Mouse (Mus musculus) neural tube, embryonic 15.5 days (tissue): ENCODE results near the gene Jund. TPM values are rescaled to one million over a fixed set of nuclear protein-coding genes. Genes with fewer than 3 reads are reported as not detected.

ENCODE experiments used
- ATAC-seq: fragments of 200-750 bp; cut with Nextera tagmentation; 2 replicates; pipeline ENCODE4 v1.8.0; 2017; ENCODE audit warnings: mild to moderate bottlenecking, moderate TSS enrichment, moderate library complexity; ENCODE audit not compliant: low FRiP score
- H3K27ac ChIP-seq: fragments of 300-500 bp; sonication (generic); replicated peaks from 2 replicates; pipeline ENCODE4 v1.5.1; 2015; ENCODE audit warnings: mild to moderate bottlenecking, inconsistent platforms
- H3K27me3 ChIP-seq: fragments of 300-500 bp; sonication (generic); replicated peaks from 2 replicates; pipeline ENCODE4 v1.6.1; 2015; ENCODE audit warnings: inconsistent platforms
- H3K36me3 ChIP-seq: fragments of 300-500 bp; sonication (generic); 2 replicates; pipeline ENCODE4 v1.6.1; 2015; ENCODE audit warnings: inconsistent platforms
- H3K4me1 ChIP-seq: fragments of 300-500 bp; sonication (generic); 2 replicates; pipeline ENCODE4 v1.6.1; 2015; ENCODE audit warnings: inconsistent platforms
- H3K4me2 ChIP-seq: fragments of 300-500 bp; sonication (generic); 2 replicates; pipeline ENCODE4 v1.6.1; 2015; ENCODE audit warnings: inconsistent platforms, mild to moderate bottlenecking, moderate library complexity
- H3K4me3 ChIP-seq: fragments of 300-500 bp; sonication (generic); replicated peaks from 2 replicates; pipeline ENCODE4 v1.5.1; 2015; ENCODE audit warnings: mild to moderate bottlenecking, inconsistent platforms
- H3K9ac ChIP-seq: fragments of 300-500 bp; sonication (generic); replicated peaks from 2 replicates; pipeline ENCODE4 v1.6.1; 2015; ENCODE audit warnings: mild to moderate bottlenecking, inconsistent platforms
- H3K9me3 ChIP-seq: fragments of 300-500 bp; sonication (generic); replicated peaks from 2 replicates; pipeline ENCODE4 v1.6.1; 2016; ENCODE audit warnings: inconsistent platforms
- WGBS: fragments of 180-500 bp; shearing (Covaris S2); methylation state at CpG from one replicate; pipeline ENCODE4 v1.1.7; 2015; ENCODE audit warnings: mixed read lengths; 5-methylcytosine and 5-hydroxymethylcytosine counted together
- polyA plus RNA-seq: library from polyadenylated mRNA; unstranded; fragments of >200 nt; fragmentation: Nextera tagmentation; extraction: Ambion mirVana; gene quantifications from 2 replicates; pipeline ENCODE4 v1.2.1, GENCODE M21; 2015

The Jund gene
- polyA plus RNA-seq, 1 experiment from 2014 or later, result 82.7 TPM

DNA sequence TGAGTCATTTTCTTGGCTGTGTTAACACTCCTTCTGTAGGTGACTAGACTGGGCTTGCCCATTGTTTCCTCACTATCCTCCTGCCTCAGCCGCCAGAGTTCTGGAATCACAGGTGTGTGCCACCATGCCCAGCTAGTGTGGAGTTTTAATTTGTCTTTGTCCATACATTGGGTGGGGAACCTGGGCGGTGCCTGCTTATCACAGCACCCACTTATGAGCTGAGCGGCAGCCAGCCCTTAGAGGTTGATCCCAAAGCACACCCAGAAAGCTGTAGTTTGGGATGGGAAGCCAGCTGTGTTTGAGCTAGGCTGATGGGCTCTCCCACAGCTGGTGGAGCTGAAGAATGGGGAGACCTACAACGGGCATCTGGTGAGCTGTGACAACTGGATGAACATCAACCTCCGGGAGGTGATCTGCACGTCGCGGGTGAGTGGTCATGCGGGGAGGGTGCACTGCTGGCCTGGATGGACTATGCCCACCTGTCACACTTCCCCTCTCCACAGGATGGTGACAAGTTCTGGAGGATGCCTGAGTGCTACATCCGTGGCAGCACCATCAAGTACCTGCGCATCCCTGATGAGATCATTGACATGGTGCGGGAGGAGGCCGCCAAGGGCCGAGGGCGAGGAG, 21.2 kb upstream of the Jund start:
- Histone ChIP-seq H3K9ac (no peak overlapping the region), H3K4me2 (no peak overlapping the region), H3K4me3 (no peak overlapping the region), H3K36me3 (peaks cover 24% of the 10 kb centered on the region), H3K27me3 (no peaks in the 10 kb centered on the region), H3K27ac (no peak overlapping the region), H3K9me3 (no peaks in the 10 kb centered on the region), H3K4me1 (peaks cover 27% of the 10 kb centered on the region)
- no peak for ATAC-seq
- 92% methylated on average over 15 of the region's 15 CpGs for WGBS

GRCm38 (mm10) chr8:70678679-70679078, 20.1 kb upstream of the Jund start:
- Histone ChIP-seq H3K9me3 (no peaks in the 10 kb centered on the region), H3K27ac (no peak overlapping the region), H3K36me3 (peaks cover 24% of the 10 kb centered on the region), H3K4me3 (no peak overlapping the region), H3K4me2 (no peak overlapping the region), H3K9ac (no peak overlapping the region), H3K27me3 (no peaks in the 10 kb centered on the region), H3K4me1 (peaks cover 24% of the 10 kb centered on the region)
- ATAC-seq, result no peak

DNA sequence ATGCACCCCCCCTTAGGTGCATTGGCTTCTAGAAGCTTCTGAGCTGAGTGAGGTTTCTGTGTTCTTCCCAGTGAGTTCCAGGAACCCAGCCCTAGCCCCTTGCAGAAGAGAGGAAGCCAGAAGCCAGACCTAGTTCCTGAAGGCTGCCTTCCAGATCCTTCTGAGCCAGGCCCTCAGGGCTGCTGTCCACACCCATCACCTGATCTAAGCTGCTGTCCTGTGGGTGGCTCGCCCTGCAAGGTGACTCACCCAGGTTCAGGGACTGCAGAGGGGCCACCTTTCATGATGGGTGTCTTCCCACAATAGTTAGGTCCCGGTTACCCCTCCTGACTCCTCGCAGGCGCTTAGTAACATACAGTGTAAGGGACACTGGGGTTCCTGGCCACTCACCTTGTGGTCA, 19.3 kb upstream of the Jund start:
- no peak overlapping the region for H3K4me3 ChIP-seq
- peaks cover 20% of the 10 kb centered on the region for H3K4me1 ChIP-seq
- no peaks in the 10 kb centered on the region for H3K27me3 ChIP-seq
- H3K36me3 ChIP-seq, result peaks cover 24% of the 10 kb centered on the region
- ATAC-seq, result no peak
- no peak overlapping the region for H3K27ac ChIP-seq
- no peak overlapping the region for H3K4me2 ChIP-seq
- 97% methylated on average over 4 of the region's 4 CpGs for WGBS
- H3K9ac ChIP-seq, result no peak overlapping the region
- H3K9me3 ChIP-seq, result no peaks in the 10 kb centered on the region

- 86% methylated on average over 3 of the region's 3 CpGs for WGBS
- ATAC-seq, result no peak
- peaks cover 24% of the 10 kb centered on the region for H3K36me3 ChIP-seq
- H3K4me3 ChIP-seq, result no peak overlapping the region
- no peak overlapping the region for H3K27ac ChIP-seq
- H3K27me3 ChIP-seq, result no peaks in the 10 kb centered on the region
- H3K9me3 ChIP-seq, result no peaks in the 10 kb centered on the region
- H3K9ac ChIP-seq, result no peak overlapping the region
- peaks cover 18% of the 10 kb centered on the region for H3K4me1 ChIP-seq
- no peak overlapping the region for H3K4me2 ChIP-seq
Observed at GRCm38 (mm10) chr8:70680039-70680438, 18.7 kb upstream of the Jund start.

- peaks cover 13% of the 10 kb centered on the region for H3K4me1 ChIP-seq
- H3K4me3 ChIP-seq, result no peak overlapping the region
- 77% methylated on average over 3 of the region's 3 CpGs for WGBS
- no peak overlapping the region for H3K27ac ChIP-seq
- ATAC-seq, result no peak
- no peaks in the 10 kb centered on the region for H3K27me3 ChIP-seq
- peaks cover 24% of the 10 kb centered on the region for H3K36me3 ChIP-seq
- no peak overlapping the region for H3K4me2 ChIP-seq
- H3K9ac ChIP-seq, result no peak overlapping the region
- H3K9me3 ChIP-seq, result no peaks in the 10 kb centered on the region
Observed at GRCm38 (mm10) chr8:70681410-70681809, 17.3 kb upstream of the Jund start.

GRCm38 (mm10) chr8:70682193-70682592, 16.6 kb upstream of the Jund start:
- no peak for ATAC-seq
- H3K9ac ChIP-seq, result 0 out of 2 replicates have a peak overlapping the region, but pooled peaks have one; percentile 17
- H3K27me3 ChIP-seq, result no peaks in the 10 kb centered on the region
- 11% methylated on average over 19 of the region's 19 CpGs for WGBS
- H3K4me3 ChIP-seq, result no peak overlapping the region
- peaks cover 13% of the 10 kb centered on the region for H3K4me1 ChIP-seq
- H3K36me3 ChIP-seq, result peaks cover 24% of the 10 kb centered on the region
- no peaks in the 10 kb centered on the region for H3K9me3 ChIP-seq
- H3K27ac ChIP-seq, result no peak overlapping the region
- H3K4me2 ChIP-seq, result peak overlapping the region; percentile 19

DNA sequence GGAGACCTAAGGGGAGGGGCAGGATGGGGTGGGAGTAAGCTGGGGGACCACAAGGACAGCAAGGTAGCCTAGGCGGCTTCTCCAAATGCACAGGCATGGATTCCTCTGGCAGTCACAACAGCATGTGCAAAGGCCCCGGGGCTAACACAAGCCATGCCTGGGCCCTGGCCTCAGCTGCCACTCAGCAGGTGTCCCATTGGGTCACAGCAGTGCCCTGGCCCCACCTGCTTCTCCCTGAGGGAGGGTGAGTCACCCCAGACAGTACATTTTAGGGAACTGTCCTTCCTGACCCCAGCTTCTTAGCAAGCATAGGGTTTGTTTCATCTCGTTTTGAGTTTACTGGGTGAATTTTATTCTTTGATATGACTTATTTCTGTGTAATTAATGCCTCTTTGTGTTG, 16.1 kb upstream of the Jund start:
- Histone ChIP-seq H3K4me2 (no peak overlapping the region), H3K4me1 (peaks cover 13% of the 10 kb centered on the region), H3K27ac (no peak overlapping the region), H3K9me3 (no peaks in the 10 kb centered on the region), H3K36me3 (peaks cover 20% of the 10 kb centered on the region), H3K4me3 (no peak overlapping the region), H3K27me3 (no peaks in the 10 kb centered on the region), H3K9ac (0 out of 2 replicates have a peak overlapping the region, but pooled peaks have one; percentile 17)
- no peak for ATAC-seq
- 62% methylated on average over 3 of the region's 3 CpGs for WGBS

DNA sequence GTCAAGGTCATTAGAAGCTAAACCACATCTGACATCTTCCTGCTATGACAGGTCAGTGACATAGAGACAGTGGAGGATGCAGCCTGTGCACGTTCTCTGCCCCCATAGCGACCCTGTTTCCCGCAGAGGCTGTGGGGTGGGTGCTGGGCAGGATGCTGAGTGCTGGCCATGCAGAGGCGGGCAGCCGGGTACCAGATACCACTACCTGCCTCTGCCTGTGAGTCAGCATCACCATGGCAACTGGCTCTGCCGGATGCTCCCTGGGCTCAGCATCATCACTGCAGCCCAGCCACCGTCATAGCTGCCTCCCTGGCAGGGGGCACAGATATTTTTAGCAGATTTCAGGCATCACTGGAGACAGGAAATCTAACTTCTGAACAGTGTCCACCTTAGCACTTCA, 14.5 kb upstream of the Jund start:
- Histone ChIP-seq H3K4me1 (peaks cover 13% of the 10 kb centered on the region), H3K27ac (no peak overlapping the region), H3K9me3 (no peaks in the 10 kb centered on the region), H3K4me3 (no peak overlapping the region), H3K4me2 (no peak overlapping the region), H3K27me3 (no peaks in the 10 kb centered on the region), H3K9ac (no peak overlapping the region), H3K36me3 (peaks cover 5% of the 10 kb centered on the region)
- WGBS, result 33% methylated on average over 7 of the region's 7 CpGs
- ATAC-seq, result peak; percentile 69

- no peak overlapping the region for H3K4me3 ChIP-seq
- WGBS, result 86% methylated on average over 8 of the region's 8 CpGs
- no peaks in the 10 kb centered on the region for H3K27me3 ChIP-seq
- H3K9me3 ChIP-seq, result no peaks in the 10 kb centered on the region
- H3K36me3 ChIP-seq, result no peaks in the 10 kb centered on the region
- ATAC-seq, result no peak
- H3K27ac ChIP-seq, result no peak overlapping the region
- H3K4me2 ChIP-seq, result no peak overlapping the region
- peaks cover 26% of the 10 kb centered on the region for H3K4me1 ChIP-seq
- H3K9ac ChIP-seq, result no peak overlapping the region
Observed at GRCm38 (mm10) chr8:70687576-70687975, 11.2 kb upstream of the Jund start.

- Histone ChIP-seq H3K27ac (no peak overlapping the region), H3K4me2 (no peak overlapping the region), H3K36me3 (no peaks in the 10 kb centered on the region), H3K27me3 (no peaks in the 10 kb centered on the region), H3K4me3 (no peak overlapping the region), H3K4me1 (peaks cover 26% of the 10 kb centered on the region), H3K9me3 (no peaks in the 10 kb centered on the region), H3K9ac (no peak overlapping the region)
- ATAC-seq, result no peak
- 97% methylated on average over 3 of the region's 3 CpGs for WGBS
Observed at GRCm38 (mm10) chr8:70688136-70688535, 10.6 kb upstream of the Jund start.

- H3K9ac ChIP-seq, result no peak overlapping the region
- 69% methylated on average over 5 of the region's 5 CpGs for WGBS
- no peak for ATAC-seq
- 0 out of 2 replicates have a peak overlapping the region, but pooled peaks have one; percentile 28 for H3K27ac ChIP-seq
- H3K4me2 ChIP-seq, result no peak overlapping the region
- no peak overlapping the region for H3K4me3 ChIP-seq
- no peaks in the 10 kb centered on the region for H3K9me3 ChIP-seq
- peaks cover 18% of the 10 kb centered on the region for H3K4me1 ChIP-seq
- H3K27me3 ChIP-seq, result no peaks in the 10 kb centered on the region
- no peaks in the 10 kb centered on the region for H3K36me3 ChIP-seq
Observed at GRCm38 (mm10) chr8:70689892-70690390, 8.8 kb upstream of the Jund start.

- peak overlapping the region; percentile 41; the same call in 1 of the 2 replicates for H3K27ac ChIP-seq
- no peaks in the 10 kb centered on the region for H3K27me3 ChIP-seq
- no peaks in the 10 kb centered on the region for H3K9me3 ChIP-seq
- 55% methylated on average over 4 of the region's 4 CpGs for WGBS
- peak overlapping the region; percentile 49; the same call in 1 of the 2 replicates for H3K9ac ChIP-seq
- ATAC-seq, result no peak
- peaks cover 31% of the 10 kb centered on the region for H3K4me1 ChIP-seq
- peak overlapping the region; percentile 34 for H3K4me3 ChIP-seq
- peak overlapping the region; percentile 72 for H3K4me2 ChIP-seq
- H3K36me3 ChIP-seq, result no peaks in the 10 kb centered on the region
Observed at GRCm38 (mm10) chr8:70691230-70691629, 7.5 kb upstream of the Jund start.
